Mouse (Mus musculus): ENCODE results near the gene Cdh13. TPM values are rescaled to one million over a fixed set of nuclear protein-coding genes. Genes with fewer than 3 reads are reported as not detected.

Cdh13 gene
- polyA plus RNA-seq, 1 experiment from 2014 or later: 4.2 TPM

DNA sequence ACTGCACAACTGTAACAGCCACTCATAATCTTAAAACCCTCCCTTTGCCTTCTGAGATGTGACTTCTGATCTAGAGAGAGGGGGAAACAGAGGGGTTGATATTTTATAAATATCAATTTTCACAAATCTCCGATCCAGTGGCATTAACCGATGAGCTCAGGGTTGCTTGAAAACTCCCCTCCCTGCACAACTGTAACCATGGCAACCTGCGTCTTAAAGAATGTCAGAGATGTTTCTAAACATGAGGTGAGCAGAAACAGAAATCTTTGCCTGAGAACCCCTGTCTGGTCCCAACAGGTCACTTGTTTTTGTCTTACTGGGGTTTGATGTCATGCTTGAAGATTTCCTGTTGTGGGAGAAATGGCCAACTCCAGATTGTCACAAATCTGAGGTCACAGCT is 513.6 kb downstream of the Cdh13 start:
- H3K4me1 ChIP-seq: no peaks in the 10 kb centered on the region
- ATAC-seq (replicated peaks; ENCODE audit: low FRiP score): no peak
- H3K27ac ChIP-seq: no peak overlapping the region
- H3K4me2 ChIP-seq: no peak overlapping the region
- H3K9me3 ChIP-seq (replicated peaks): peaks cover 9% of the 10 kb centered on the region; the same call in 1 of the 2 replicates
- H3K36me3 ChIP-seq: no peaks in the 10 kb centered on the region
- no peaks in the 10 kb centered on the region for H3K27me3 ChIP-seq
- 73% methylated on average over 3 of the region's 3 CpGs for WGBS
- no peak overlapping the region for H3K9ac ChIP-seq
- H3K4me3 ChIP-seq (replicated peaks): no peak overlapping the region

DNA sequence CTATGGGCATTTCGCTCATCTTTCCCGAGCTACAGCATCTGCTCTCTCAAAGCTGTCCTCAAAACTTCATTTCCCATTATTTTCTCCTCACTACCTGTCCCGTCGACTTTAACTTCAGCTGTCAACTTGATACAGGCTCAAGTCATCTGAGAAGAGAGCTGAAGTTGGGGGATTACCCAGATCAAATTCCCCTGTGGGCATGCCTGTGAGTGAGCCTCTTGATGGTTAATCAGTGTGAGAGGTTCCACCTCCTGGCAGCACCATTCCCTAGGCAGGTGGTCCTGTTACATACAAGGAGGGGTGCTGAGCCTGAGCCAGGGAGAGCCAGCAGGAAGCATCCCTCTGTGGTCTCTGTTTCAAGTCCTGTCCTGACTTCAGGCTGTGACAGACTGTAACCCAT is 519.6 kb downstream of the Cdh13 start:
- Histone ChIP-seq H3K4me3 (replicated peaks) (no peak overlapping the region), H3K9me3 (replicated peaks) (peaks cover 9% of the 10 kb centered on the region; the same call in 1 of the 2 replicates), H3K27me3 (no peaks in the 10 kb centered on the region), H3K4me1 (no peaks in the 10 kb centered on the region), H3K36me3 (no peaks in the 10 kb centered on the region), H3K4me2 (no peak overlapping the region), H3K27ac (no peak overlapping the region), H3K9ac (no peak overlapping the region)
- ATAC-seq (replicated peaks; ENCODE audit: low FRiP score): no peak
- WGBS: 70% methylated on average over 4 of the region's 4 CpGs

DNA sequence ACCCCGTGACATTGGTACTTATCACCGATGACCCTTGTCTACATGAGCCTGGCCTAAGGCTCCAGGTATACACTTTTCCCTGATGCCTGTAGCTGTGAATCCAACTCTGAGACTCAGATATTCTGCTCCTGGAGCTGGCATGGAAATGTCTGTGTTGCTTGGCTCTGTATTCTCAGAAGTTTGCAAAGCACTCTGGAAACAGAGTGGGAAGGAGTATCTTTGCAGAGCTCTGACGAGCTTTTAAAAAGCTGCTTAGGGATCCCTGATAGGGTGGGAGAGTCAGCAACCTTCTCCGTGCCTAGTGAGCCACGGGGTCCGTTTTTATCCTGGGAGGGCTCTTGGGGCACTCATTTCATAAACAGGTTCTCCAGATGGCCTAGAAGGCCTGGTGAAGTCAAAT is 526.1 kb downstream of the Cdh13 start:
- no peak for ATAC-seq (replicated peaks; ENCODE audit: low FRiP score)
- Histone ChIP-seq H3K4me3 (replicated peaks) (no peak overlapping the region), H3K27me3 (no peaks in the 10 kb centered on the region), H3K27ac (no peak overlapping the region), H3K9ac (no peak overlapping the region), H3K4me1 (no peaks in the 10 kb centered on the region), H3K36me3 (no peaks in the 10 kb centered on the region), H3K4me2 (no peak overlapping the region), H3K9me3 (replicated peaks) (no peaks in the 10 kb centered on the region)
- 77% methylated on average over 6 of the region's 6 CpGs for WGBS

DNA sequence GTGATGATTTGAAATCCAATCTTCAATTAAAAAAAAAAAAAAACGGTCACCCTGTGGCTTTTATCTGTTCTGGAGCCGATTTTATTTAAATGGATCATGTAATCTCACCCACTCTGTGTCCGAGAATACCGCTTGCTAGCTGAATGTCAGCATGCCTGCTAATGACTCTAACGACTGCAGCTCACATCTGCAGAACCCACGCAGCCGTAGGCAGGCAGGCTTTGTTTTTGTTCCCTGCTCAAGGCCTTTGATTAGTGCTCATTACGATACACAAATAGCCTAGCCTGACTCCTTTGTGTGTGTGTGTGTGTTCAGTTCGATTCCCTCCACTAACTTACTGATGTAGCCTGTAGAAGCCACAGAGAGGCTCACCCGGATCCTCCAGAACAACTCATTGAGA is 531.5 kb downstream of the Cdh13 start:
- no peaks in the 10 kb centered on the region for H3K4me1 ChIP-seq
- peak; percentile 36; the same call in 1 of the 2 replicates for ATAC-seq (replicated peaks; ENCODE audit: low FRiP score)
- H3K4me3 ChIP-seq (replicated peaks): no peak overlapping the region
- no peak overlapping the region for H3K9ac ChIP-seq
- 30% methylated on average over 10 of the region's 10 CpGs for WGBS
- no peak overlapping the region for H3K27ac ChIP-seq
- H3K36me3 ChIP-seq: no peaks in the 10 kb centered on the region
- no peaks in the 10 kb centered on the region for H3K9me3 ChIP-seq (replicated peaks)
- H3K4me2 ChIP-seq: no peak overlapping the region
- H3K27me3 ChIP-seq: no peaks in the 10 kb centered on the region

DNA sequence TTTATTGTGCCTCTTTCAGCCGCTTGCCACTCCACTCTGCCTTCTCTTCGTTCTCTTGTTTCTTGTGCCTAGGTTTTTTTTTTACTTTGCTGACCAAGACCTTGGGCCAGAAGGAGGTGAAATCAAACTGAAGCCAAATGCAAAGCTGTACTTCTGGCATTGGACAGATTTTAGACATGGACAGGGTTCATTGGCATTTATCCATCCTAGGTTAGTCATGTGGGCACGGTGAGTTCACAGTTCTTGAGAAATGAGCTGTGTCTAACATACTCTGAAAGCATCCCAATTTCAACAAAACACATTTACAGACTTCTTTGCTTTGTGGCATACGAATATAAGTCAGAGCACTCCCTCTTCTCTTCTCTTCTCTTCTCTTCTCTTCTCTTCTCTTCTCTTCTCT is 543.2 kb downstream of the Cdh13 start:
- H3K27me3 ChIP-seq: 0 out of 2 replicates have a peak, but pooled peaks cover 2% of the 10 kb centered on the region
- H3K4me3 ChIP-seq (replicated peaks): no peak overlapping the region
- no peak overlapping the region for H3K9ac ChIP-seq
- ATAC-seq (replicated peaks; ENCODE audit: low FRiP score): no peak
- H3K4me2 ChIP-seq: no peak overlapping the region
- H3K36me3 ChIP-seq: no peaks in the 10 kb centered on the region
- H3K4me1 ChIP-seq: peaks cover 7% of the 10 kb centered on the region
- no peaks in the 10 kb centered on the region for H3K9me3 ChIP-seq (replicated peaks)
- 76% methylated on average over 4 of the region's 4 CpGs for WGBS
- H3K27ac ChIP-seq: no peak overlapping the region

DNA sequence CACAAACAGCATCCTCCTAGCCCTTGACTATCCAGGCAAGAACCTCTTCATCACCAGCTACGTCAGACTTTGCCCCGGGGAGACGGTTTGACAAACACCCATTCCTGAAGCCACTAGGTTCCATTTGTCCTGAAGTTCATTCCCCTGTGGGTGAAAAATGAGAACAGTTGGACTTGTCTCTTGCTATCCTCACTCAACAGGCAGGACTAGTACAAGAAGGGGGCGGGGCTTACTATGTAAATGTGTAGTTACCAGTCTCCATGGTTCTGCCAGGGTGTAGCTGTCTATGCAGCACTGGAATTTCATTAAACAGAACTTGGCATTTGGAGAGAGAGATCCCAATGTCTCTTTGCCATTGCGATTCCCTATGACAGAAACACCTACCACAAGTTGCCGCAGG is 544.2 kb downstream of the Cdh13 start:
- 0 out of 2 replicates have a peak, but pooled peaks cover 2% of the 10 kb centered on the region for H3K27me3 ChIP-seq
- peaks cover 8% of the 10 kb centered on the region for H3K4me1 ChIP-seq
- H3K4me2 ChIP-seq: no peak overlapping the region
- no peak overlapping the region for H3K4me3 ChIP-seq (replicated peaks)
- no peak overlapping the region for H3K9ac ChIP-seq
- ATAC-seq (replicated peaks; ENCODE audit: low FRiP score): no peak
- H3K27ac ChIP-seq: no peak overlapping the region
- 89% methylated on average over 6 of the region's 6 CpGs for WGBS
- H3K9me3 ChIP-seq (replicated peaks): no peaks in the 10 kb centered on the region
- no peaks in the 10 kb centered on the region for H3K36me3 ChIP-seq

DNA sequence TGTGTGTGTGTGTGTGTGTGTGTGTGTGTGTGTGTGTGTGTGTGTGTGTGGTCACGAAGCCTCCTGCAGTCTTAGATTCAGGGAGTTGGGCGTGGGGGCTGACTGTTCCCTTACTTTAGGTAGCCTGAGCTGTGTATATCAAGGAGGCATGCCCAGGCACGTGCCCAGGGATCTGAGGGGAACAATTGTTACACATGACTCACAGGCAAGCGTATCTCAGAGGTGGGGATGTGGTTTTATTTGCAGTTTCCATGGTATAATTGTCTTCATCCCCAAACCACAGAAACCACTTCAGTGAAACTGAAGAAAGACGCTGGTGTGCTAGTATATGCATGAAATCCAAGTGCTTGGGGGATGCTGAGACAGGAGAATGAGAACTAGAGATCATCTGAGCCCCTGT is 546.8 kb downstream of the Cdh13 start:
- no peak for ATAC-seq (replicated peaks; ENCODE audit: low FRiP score)
- 0 out of 2 replicates have a peak, but pooled peaks cover 2% of the 10 kb centered on the region for H3K27me3 ChIP-seq

DNA sequence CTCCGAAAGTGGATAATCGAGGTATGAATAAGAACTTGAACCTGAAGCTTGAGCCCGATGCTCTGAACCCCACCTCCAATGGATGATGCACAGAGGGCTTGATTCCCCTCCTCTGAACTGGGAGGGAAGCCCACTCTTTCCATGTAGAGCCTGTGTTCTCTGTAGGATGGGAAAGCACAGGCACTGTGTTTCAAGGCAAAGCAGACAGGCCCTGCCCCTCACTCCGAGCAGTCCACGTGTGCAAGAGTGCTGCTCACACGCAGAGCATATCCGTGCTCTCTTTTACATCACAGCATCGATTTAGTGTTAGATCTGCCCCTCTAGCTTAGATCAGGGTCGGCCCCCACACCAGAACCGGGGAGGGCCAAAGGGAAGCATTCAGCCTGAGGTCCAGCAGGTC is 547.5 kb downstream of the Cdh13 start:
- H3K27me3 ChIP-seq: 0 out of 2 replicates have a peak, but pooled peaks cover 2% of the 10 kb centered on the region
- no peak overlapping the region for H3K4me3 ChIP-seq (replicated peaks)
- no peak overlapping the region for H3K4me2 ChIP-seq
- WGBS: 77% methylated on average over 10 of the region's 10 CpGs
- H3K27ac ChIP-seq: no peak overlapping the region
- H3K9me3 ChIP-seq (replicated peaks): no peaks in the 10 kb centered on the region
- H3K36me3 ChIP-seq: no peaks in the 10 kb centered on the region
- no peak overlapping the region for H3K9ac ChIP-seq
- H3K4me1 ChIP-seq: peaks cover 8% of the 10 kb centered on the region
- ATAC-seq (replicated peaks; ENCODE audit: low FRiP score): no peak

More for the DNA sequence above, 546.8 kb downstream of the Cdh13 start:
- H3K4me2 ChIP-seq: no peak overlapping the region
- 68% methylated on average over 5 of the region's 5 CpGs for WGBS
- H3K9me3 ChIP-seq (replicated peaks): no peaks in the 10 kb centered on the region
- H3K36me3 ChIP-seq: no peaks in the 10 kb centered on the region
- peaks cover 8% of the 10 kb centered on the region for H3K4me1 ChIP-seq
- no peak overlapping the region for H3K27ac ChIP-seq
- no peak overlapping the region for H3K4me3 ChIP-seq (replicated peaks)
- H3K9ac ChIP-seq: no peak overlapping the region

DNA sequence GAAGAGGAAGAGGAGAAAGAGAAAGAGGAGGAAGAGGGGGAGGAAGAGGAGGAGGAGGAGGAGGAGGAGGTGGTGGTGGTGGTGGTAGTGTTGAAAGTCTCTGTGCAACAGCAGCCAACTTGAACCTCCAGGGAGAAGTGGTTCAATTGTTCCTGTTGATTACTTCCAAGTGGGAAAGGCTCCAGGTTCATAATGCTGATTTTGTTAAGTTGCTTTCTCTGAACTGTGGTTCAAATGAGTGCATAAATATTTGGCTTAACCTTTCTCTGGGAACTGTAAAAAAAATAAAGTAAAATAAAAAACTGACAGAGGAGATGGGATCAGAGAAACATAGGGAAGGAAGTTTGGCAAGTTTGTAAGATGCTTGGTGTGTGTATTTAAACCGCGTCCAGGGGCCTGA is 555.3 kb downstream of the Cdh13 start:
- H3K36me3 ChIP-seq: no peaks in the 10 kb centered on the region
- no peak overlapping the region for H3K4me3 ChIP-seq (replicated peaks)
- no peaks in the 10 kb centered on the region for H3K9me3 ChIP-seq (replicated peaks)
- 55% methylated on average over 2 of the region's 2 CpGs for WGBS
- H3K4me2 ChIP-seq: no peak overlapping the region
- H3K9ac ChIP-seq: no peak overlapping the region
- ATAC-seq (replicated peaks; ENCODE audit: low FRiP score): no peak
- H3K4me1 ChIP-seq: 0 out of 2 replicates have a peak, but pooled peaks cover 2% of the 10 kb centered on the region
- no peak overlapping the region for H3K27ac ChIP-seq
- peaks cover under 1% of the 10 kb centered on the region; the same call in 1 of the 2 replicates for H3K27me3 ChIP-seq

DNA sequence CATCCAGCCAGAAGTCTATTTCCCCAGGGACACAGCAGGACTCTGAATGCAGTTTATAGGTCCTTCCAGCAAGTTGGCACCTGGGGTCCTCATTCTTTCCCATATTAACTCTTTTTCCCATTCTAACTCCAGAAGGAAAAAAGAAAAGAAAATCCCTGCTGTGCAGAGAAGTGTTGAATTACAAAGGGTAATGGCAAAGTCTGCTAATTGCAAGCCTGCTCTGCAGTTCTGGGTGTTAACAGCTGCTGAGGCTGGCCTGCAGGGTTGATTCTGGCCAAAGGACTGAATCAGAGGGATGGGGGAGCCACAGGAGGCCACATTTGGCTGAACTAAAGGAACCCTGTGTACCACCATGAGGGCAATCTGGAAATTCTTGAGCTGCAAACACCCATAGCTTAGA is 562.2 kb downstream of the Cdh13 start:
- Histone ChIP-seq H3K4me2 (no peak overlapping the region), H3K27me3 (peaks cover 12% of the 10 kb centered on the region), H3K36me3 (no peaks in the 10 kb centered on the region), H3K4me1 (no peaks in the 10 kb centered on the region), H3K9ac (no peak overlapping the region), H3K27ac (no peak overlapping the region), H3K4me3 (replicated peaks) (no peak overlapping the region), H3K9me3 (replicated peaks) (no peaks in the 10 kb centered on the region)
- ATAC-seq (replicated peaks; ENCODE audit: low FRiP score): no peak

DNA sequence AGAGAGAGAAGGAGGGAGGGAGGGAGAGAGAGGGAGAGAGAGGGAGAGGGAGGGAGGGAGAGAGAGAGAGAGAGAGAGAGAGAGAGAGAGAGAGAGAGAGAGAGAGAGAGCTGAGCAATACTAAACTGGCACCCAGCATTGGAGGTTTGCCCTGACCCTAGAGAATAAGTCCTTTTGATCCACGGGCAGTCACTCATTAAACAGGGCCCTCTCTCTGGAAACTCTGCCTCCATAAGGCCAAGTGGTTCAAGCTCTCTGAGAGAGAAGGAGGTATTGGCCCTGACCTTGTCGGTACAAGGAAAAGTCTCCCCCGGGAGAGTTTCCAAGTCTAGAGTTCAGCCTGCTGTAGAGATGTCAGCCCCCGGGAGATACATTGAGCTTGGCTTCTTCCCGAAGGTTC is 564.5 kb downstream of the Cdh13 start:
- Histone ChIP-seq H3K9me3 (replicated peaks) (no peaks in the 10 kb centered on the region), H3K36me3 (no peaks in the 10 kb centered on the region), H3K27ac (no peak overlapping the region), H3K27me3 (peaks cover 12% of the 10 kb centered on the region), H3K4me2 (no peak overlapping the region), H3K9ac (no peak overlapping the region), H3K4me1 (no peaks in the 10 kb centered on the region), H3K4me3 (replicated peaks) (no peak overlapping the region)
- 34% methylated on average over 5 of the region's 5 CpGs for WGBS
- ATAC-seq (replicated peaks; ENCODE audit: low FRiP score): no peak

DNA sequence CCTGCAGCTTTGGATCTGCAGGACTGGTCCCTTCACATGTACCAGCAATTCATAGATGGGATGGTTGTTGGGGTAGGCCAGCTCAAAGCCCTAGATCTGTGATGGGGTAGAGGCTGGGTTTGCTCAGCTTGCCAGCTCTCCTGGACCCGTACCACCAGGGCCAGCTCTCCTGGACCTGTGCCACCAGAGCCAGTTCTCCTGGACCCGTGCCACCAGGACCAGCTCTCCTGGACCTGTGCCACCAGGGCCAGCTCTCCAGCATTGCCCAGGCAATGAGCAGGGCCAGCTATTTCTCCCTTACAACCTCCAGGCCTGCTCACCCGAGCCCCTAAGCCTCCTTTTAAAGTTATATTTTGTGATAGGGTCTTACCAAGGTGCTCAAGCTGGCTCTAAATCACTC is 566.0 kb downstream of the Cdh13 start:
- Histone ChIP-seq H3K4me1 (no peaks in the 10 kb centered on the region), H3K4me3 (replicated peaks) (no peak overlapping the region), H3K4me2 (no peak overlapping the region), H3K27me3 (peaks cover 9% of the 10 kb centered on the region; the same call in 1 of the 2 replicates), H3K9me3 (replicated peaks) (no peaks in the 10 kb centered on the region), H3K27ac (no peak overlapping the region), H3K9ac (no peak overlapping the region), H3K36me3 (no peaks in the 10 kb centered on the region)
- WGBS: 92% methylated on average over 3 of the region's 3 CpGs
- ATAC-seq (replicated peaks; ENCODE audit: low FRiP score): no peak

DNA sequence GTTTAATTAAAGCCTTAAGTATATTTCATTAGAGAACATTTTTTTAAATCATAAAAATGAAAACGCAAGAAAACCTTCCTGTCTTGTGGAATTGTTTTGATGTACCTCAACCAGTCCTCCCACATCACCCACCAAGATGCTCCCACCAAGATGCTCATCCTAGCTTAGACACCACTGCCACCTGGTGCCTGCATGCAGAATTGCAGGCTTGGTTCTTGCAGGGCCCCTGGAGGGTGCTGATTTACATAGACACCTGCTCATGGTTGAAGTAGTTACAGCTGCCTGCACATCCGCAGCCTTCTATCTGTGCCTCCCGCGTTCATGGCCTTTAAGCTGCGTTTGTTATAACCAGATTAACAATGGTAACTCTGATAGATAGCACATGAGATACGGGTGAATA is 566.8 kb downstream of the Cdh13 start:
- peaks cover 9% of the 10 kb centered on the region; the same call in 1 of the 2 replicates for H3K27me3 ChIP-seq
- H3K27ac ChIP-seq: no peak overlapping the region
- ATAC-seq (replicated peaks; ENCODE audit: low FRiP score): no peak
- no peak overlapping the region for H3K4me3 ChIP-seq (replicated peaks)
- H3K9ac ChIP-seq: no peak overlapping the region
- no peak overlapping the region for H3K4me2 ChIP-seq
- no peaks in the 10 kb centered on the region for H3K9me3 ChIP-seq (replicated peaks)
- no peaks in the 10 kb centered on the region for H3K36me3 ChIP-seq
- WGBS: 20% methylated on average over 6 of the region's 6 CpGs
- no peaks in the 10 kb centered on the region for H3K4me1 ChIP-seq
